Mouse (Mus musculus) macrophage (primary cell): Measurements from ENCODE around the gene Glce. TPM values are rescaled to one million over a fixed set of nuclear protein-coding genes. Genes with fewer than 3 reads are reported as not detected.

Experiments used
- H3K27ac ChIP-seq: fragments of 350-480 bp; formaldehyde crosslinking; 2 replicates; pipeline ENCODE4 v1.9.0; 2021
- H3K36me3 ChIP-seq: fragments of 350-480 bp; formaldehyde crosslinking; 2 replicates; pipeline ENCODE4 v1.9.0; 2021; ENCODE audit errors: inconsistent target
- H3K4me3 ChIP-seq: fragments of 350-480 bp; formaldehyde crosslinking; 2 replicates; pipeline ENCODE4 v1.9.0; 2021; ENCODE audit errors: inconsistent target
- H3K79me2 ChIP-seq: fragments of 350-480 bp; formaldehyde crosslinking; 2 replicates; pipeline ENCODE4 v1.9.0; 2021; ENCODE audit errors: inconsistent target
- WGBS: methylation state at CpG from one replicate; pipeline ENCODE4 v1.1.7; 2026; ENCODE audit warnings: inconsistent platforms; ENCODE audit not compliant: missing documents; 5-methylcytosine and 5-hydroxymethylcytosine counted together
- polyA plus RNA-seq: library from polyadenylated mRNA; stranded (reverse); fragments of 250-400 nt; gene quantifications from 3 replicates; pipeline ENCODE4 v1.2.4, GENCODE M21; 2018; ENCODE audit warnings: inconsistent platforms

The Glce gene
- polyA plus RNA-seq, 1 experiment from 2014 or later, result 9.6 TPM

DNA sequence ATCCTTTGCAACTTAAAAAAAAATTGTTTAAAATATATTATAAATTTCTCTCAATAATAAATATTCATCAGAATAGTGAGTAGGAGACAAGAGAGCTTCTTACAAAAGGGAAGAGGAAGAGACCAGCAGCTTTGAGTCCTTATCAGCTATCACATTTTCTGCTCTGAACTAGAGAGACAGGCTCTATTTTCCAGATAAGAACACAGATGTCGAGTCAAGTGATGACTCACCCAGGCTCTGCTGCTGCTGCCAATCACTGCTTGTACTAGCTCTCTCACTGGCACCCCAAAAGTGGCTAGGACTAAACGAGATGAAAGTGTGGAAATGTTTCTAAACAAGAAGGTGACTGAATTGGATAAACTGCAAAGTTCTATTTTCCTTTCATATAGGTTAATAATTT, 39.5 kb downstream of the Glce start:
- H3K79me2 ChIP-seq, result no peaks in the 10 kb centered on the region
- H3K4me3 ChIP-seq, result no peak overlapping the region
- H3K36me3 ChIP-seq, result no peaks in the 10 kb centered on the region
- WGBS, result 29% methylated on average over 2 of the region's 2 CpGs
- H3K27ac ChIP-seq, result no peak overlapping the region

DNA sequence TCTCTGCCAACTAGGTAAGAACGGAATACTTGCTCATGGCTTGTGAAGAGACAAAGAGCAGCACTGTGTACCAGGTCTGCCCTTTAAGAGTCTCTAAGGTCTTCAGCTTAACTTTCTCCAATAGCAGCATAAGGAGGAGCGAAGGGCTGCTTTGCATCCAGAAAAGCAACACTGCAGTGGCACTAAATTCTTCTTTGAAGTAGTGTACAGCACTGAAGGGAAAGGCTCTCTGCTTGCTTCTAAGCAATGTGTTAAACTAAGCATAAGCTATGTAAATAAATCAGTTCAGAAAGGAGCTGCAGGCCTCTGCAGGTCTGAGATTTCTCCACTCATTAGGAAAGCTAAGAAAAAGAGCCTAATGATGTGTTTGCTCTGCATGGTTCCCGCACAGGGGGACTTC, 40.9 kb downstream of the Glce start:
- Histone ChIP-seq H3K4me3 (no peak overlapping the region), H3K36me3 (no peaks in the 10 kb centered on the region), H3K79me2 (no peaks in the 10 kb centered on the region), H3K27ac (no peak overlapping the region)
- 96% methylated on average over 3 of the region's 3 CpGs for WGBS

DNA sequence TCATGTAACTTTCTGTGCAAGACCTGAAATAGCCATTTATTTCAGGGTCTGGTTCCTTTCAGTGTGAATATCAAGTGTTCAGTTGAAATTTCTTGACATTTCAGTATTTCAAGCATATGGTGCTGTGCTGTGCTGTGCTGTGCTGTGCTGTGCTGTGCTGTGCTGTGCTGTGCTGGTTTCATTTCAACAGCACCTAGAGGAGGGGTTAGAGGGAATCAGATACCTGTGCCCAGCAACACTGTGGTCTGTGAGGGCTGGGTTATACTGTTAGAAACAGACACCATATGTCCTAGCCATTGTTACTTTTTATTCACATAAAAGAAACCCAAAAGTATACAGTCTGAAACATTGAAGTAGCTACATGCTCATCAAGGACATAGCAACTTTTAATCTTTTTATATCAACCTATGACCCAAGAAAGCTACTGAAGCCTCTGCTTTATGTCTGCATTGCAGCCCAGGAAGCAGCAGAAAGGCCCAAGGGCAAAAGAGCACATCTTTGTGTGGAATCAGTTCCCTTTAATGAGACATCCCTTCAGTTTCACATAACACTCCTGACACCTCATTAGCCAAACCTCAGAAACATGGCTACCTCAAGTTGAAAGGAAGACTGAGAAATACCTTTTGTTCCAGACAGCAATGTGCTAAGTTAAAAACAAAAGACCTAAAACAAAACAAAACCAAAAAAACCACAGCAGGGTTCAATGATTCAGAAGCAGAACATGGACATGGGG, 42.3 kb downstream of the Glce start:
- Histone ChIP-seq H3K79me2 (no peaks in the 10 kb centered on the region), H3K4me3 (no peak overlapping the region), H3K36me3 (no peaks in the 10 kb centered on the region), H3K27ac (no peak overlapping the region)

- H3K79me2 ChIP-seq, result no peaks in the 10 kb centered on the region
- no peak overlapping the region for H3K4me3 ChIP-seq
- no peaks in the 10 kb centered on the region for H3K36me3 ChIP-seq
- 100% methylated on average over 3 of the region's 3 CpGs for WGBS
- H3K27ac ChIP-seq, result no peak overlapping the region
Observed at GRCm38 (mm10) chr9:62062234-62062633, 60.2 kb downstream of the Glce start.

- Histone ChIP-seq H3K79me2 (no peaks in the 10 kb centered on the region), H3K36me3 (no peaks in the 10 kb centered on the region), H3K27ac (no peak overlapping the region), H3K4me3 (no peak overlapping the region)
- WGBS, result 100% methylated on average over 2 of the region's 2 CpGs
Observed at GRCm38 (mm10) chr9:62060431-62060830, 62.0 kb downstream of the Glce start.

DNA sequence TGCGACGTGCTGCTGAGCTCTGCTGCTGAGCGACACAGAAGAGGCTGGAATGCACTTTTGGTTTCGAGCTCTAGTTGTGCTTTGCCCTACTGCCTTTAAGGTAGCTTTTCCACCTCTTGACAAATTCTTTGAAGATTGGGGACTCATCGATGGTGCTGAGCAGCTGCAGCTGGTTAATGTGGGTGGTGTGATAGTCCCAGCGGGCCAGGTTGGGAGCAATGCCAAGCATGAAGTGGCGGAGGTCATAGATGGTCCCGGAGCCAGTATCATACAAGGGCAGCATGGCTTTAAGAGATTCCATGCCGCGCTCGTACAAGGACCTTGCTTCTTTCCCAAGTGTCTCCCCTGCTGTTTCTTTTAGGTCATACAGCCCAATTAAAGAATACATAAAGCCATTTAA, 62.5 kb downstream of the Glce start:
- Histone ChIP-seq H3K36me3 (no peaks in the 10 kb centered on the region), H3K27ac (no peak overlapping the region), H3K79me2 (no peaks in the 10 kb centered on the region), H3K4me3 (no peak overlapping the region)
- 97% methylated on average over 11 of the region's 11 CpGs for WGBS

DNA sequence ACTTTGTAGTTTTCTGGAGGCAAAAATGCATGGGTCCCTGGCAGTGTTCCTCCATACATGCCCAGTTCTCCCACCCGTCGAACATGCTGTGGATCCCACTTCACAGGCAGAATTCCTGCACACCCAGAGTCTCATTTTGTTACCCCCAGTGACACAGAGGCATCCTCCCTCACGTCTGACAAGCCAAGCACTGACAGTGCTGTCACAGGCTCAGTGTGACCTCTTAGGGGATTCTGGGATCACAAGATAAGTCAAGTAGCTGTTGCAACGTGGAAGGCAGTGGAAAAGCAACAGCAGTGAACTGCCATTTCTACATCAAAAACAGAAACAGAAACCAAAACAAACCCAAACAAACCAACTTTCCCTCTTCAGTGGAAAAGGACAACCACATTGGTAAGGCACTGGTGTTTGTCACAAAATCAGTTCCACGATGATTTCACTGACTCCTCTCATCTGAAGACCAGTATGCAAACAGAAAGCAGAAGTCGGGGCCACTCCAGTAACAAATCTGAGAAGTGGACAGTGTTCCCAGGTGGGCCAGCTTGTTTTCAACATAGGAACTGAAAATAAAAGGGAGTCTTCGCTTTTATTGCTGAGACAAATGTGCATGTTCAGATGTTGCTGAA, 64.5 kb downstream of the Glce start:
- WGBS, result 30% methylated on average over 7 of the region's 7 CpGs
- Histone ChIP-seq H3K36me3 (no peaks in the 10 kb centered on the region), H3K27ac (0 out of 2 replicates have a peak overlapping the region, but pooled peaks have one; percentile 7), H3K79me2 (no peaks in the 10 kb centered on the region), H3K4me3 (no peak overlapping the region; the same call in 1 of the 2 replicates)

GRCm38 (mm10) chr9:62056206-62056605, 66.2 kb downstream of the Glce start:
- WGBS, result 88% methylated on average over 2 of the region's 2 CpGs

GRCm38 (mm10) chr9:62050801-62051200, 71.7 kb downstream of the Glce start:
- no peak overlapping the region for H3K4me3 ChIP-seq

More at GRCm38 (mm10) chr9:62056206-62056605, 66.2 kb downstream of the Glce start:
- Histone ChIP-seq H3K79me2 (no peaks in the 10 kb centered on the region), H3K36me3 (no peaks in the 10 kb centered on the region), H3K4me3 (no peak overlapping the region), H3K27ac (no peak overlapping the region)

DNA sequence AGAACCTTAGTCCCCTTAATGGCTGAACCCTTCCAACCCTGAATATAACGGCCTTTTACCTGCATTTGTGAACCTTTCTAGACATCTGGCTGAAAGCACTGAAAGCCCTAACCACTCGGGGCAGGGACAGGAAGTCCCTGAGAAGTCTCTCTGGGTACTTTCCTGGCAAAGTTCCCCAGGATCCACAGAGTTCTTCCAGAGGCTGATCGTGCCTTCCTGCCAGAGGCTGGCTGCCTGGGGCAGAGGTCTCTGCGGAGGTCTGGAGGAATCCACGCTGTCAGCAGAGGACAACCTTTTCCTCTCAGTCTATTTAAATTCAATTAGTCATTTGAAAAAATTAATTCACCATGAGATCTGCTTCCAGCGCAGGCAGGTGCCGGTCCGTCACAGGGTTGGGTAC, 73.3 kb downstream of the Glce start:
- no peak overlapping the region for H3K27ac ChIP-seq
- 67% methylated on average over 8 of the region's 8 CpGs for WGBS
- H3K79me2 ChIP-seq, result no peaks in the 10 kb centered on the region
- no peaks in the 10 kb centered on the region for H3K36me3 ChIP-seq
- H3K4me3 ChIP-seq, result no peak overlapping the region

More at GRCm38 (mm10) chr9:62050801-62051200, 71.7 kb downstream of the Glce start:
- Histone ChIP-seq H3K27ac (no peak overlapping the region), H3K36me3 (no peaks in the 10 kb centered on the region), H3K79me2 (no peaks in the 10 kb centered on the region)
- WGBS, result 69% methylated on average over 4 of the region's 4 CpGs

- H3K36me3 ChIP-seq, result no peaks in the 10 kb centered on the region
- 88% methylated on average over 3 of the region's 3 CpGs for WGBS
- H3K79me2 ChIP-seq, result no peaks in the 10 kb centered on the region
Observed at GRCm38 (mm10) chr9:62042167-62042566, 80.3 kb downstream of the Glce start.

DNA sequence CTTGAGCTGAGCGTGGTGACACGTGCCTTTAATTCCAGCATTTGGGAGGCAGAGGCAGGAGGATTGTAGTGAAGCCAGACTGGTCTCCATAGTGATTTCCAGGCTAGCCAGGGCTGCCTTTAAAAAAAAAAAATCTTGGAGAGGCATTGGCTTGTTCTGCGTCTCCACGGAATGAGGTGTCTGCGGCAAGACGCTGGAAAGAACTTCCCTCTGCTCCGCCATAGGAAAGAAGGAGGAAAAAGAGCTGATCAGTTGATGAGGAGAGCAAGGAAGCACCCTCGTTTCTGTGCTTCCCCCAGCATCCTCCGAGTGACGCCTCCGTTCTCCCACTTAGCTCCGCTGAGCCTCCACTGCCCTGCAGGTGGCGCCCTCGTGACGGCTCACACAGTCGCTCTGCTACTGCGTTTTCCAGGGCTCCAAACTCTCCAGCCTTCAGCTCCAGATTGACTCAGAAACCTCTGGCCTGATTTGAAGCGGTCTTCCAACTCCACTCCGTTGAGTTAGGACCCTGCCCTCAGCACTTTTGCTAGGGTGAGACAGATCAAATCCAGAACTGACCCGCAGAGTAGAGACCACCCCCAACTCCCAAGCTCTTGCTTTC, 82.3 kb downstream of the Glce start:
- Histone ChIP-seq H3K27ac (no peak overlapping the region), H3K4me3 (no peak overlapping the region), H3K79me2 (no peaks in the 10 kb centered on the region), H3K36me3 (no peaks in the 10 kb centered on the region)
- WGBS, result 12% methylated on average over 20 of the region's 20 CpGs

More at GRCm38 (mm10) chr9:62042167-62042566, 80.3 kb downstream of the Glce start:
- Histone ChIP-seq H3K27ac (no peak overlapping the region), H3K4me3 (no peak overlapping the region)

DNA sequence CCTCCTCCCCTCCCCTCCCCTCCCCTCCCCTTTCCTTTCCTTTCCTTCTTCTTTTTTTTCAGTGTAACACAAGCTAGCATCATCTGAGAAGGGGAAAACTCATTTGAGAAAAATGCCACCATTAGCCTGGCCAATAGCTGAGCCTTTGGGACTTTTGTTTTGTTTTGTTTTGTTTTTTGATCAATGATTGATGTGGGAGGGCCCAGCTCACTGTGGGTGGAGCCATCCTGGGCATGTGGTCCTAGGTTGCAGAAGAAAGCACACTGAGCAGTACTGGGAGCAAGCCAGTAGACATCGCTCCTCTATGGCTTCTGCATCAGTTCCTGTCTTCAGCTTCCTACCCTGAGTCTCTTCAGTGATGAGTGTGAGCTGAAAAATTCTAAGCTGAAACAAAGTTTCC, 86.6 kb downstream of the Glce start:
- H3K36me3 ChIP-seq, result no peaks in the 10 kb centered on the region
- 92% methylated on average over 1 of the region's 1 CpGs for WGBS
- no peak overlapping the region for H3K4me3 ChIP-seq
- no peak overlapping the region for H3K27ac ChIP-seq
- H3K79me2 ChIP-seq, result no peaks in the 10 kb centered on the region

DNA sequence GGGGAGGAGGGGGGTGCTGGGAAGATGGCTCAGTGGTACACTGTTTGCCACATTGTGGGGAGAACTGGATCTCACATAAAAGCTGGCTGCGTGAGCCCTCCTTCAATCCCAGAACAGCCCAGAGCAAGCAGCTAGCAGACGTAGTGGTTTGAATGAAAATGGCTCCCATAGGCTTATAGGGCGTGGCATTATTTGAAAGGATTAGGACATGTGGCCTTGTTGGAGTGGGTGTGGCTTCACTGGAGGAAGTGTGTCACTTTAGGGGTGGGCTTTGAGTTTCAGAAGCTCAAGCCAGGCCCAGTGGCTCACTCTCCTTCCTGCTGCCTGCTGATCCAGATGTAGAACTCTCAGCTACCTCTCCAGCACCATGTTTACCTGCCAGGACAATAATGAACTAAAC, 90.2 kb downstream of the Glce start:
- H3K79me2 ChIP-seq, result no peaks in the 10 kb centered on the region
- 95% methylated on average over 3 of the region's 3 CpGs for WGBS
- no peak overlapping the region for H3K4me3 ChIP-seq
- no peaks in the 10 kb centered on the region for H3K36me3 ChIP-seq
- H3K27ac ChIP-seq, result no peak overlapping the region

- Histone ChIP-seq H3K36me3 (no peaks in the 10 kb centered on the region), H3K4me3 (no peak overlapping the region), H3K79me2 (no peaks in the 10 kb centered on the region), H3K27ac (no peak overlapping the region)
- 72% methylated on average over 3 of the region's 3 CpGs for WGBS
Observed at GRCm38 (mm10) chr9:62028072-62028471, 94.4 kb downstream of the Glce start.
